Mouse (Mus musculus): ENCODE measurements around the gene Yipf6. TPM values are rescaled to one million over a fixed set of nuclear protein-coding genes. Genes with fewer than 3 reads are reported as not detected.

Gene Yipf6
- polyA plus RNA-seq (2014; fragmentation: Illumina TruSeq; extraction: RNeasy Lipid Tissue Mini Kit (QIAGEN cat#74804); ENCODE audit: insufficient read depth, low read depth, low replicate concordance) = 19.2 TPM

DNA sequence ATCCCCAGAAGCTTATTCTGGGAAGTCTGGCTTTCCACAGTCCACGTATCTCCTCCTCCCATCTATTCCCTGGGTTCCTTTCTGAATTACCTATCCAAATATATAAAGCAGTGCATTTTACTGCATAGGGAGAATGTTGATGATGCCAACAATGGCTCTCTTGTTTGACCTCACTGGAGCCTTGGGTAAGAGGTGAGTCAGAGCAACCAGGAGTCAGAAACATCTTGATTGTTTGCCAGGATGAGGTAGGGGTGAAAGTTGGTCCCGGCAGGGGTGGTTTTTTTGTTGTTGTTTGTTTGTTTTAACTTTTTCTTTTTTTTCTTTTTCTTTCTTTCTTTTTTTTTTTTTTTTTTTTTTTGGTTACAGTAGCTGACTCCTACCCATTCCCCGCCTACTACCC lies at the start of gene Yipf6:
Yipf6 (plus strand) TSS at position 216 of the 400 bp plus-strand sequence.

DNA sequence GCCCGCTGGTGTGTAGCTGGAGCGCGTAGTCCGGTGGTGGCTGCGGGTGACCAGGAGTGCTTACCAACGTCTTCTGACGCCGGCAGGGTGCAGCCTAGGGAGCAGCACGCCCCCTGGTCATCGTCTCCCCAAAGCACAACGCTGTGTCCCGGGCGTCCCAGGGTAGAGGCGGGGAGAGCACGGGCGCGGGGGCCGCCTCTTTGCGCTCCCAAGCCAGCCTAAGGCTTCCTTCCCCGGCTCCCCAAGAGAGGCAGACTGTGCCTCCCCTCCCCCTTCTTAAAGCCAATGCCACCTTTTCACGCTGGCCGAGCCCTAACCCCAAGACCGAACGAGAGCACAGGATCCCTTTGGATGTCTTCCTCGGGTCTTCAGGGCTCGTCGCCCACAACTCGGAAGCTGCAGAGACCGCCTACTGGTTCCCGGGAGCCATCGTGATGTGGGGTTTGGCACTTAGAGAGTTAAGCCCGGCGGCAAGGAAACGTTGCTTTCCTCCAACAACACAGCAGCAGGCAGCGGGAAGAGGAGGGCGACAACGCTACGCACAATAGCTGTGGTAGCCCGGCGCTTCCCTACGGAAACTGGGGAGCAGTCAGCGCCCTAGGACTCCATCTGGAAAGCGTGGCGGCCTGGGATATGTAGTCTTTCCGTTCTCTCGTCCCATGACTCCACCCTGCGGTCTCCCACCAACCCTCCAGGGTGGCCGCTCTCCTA lies 45.6 kb upstream of the Yipf6 start, which contains the start of gene Ophn1:
Ophn1 (minus strand) TSS at position 620 of the 711 bp plus-strand sequence.

Other genes starting within 250 kb of the Yipf6 start
- gene Ophn1, start 45.3 kb upstream of the Yipf6 start, polyA plus RNA-seq (2014; fragmentation: Illumina TruSeq; extraction: RNeasy Lipid Tissue Mini Kit (QIAGEN cat#74804); ENCODE audit: insufficient read depth, low read depth, low replicate concordance) = 5.2 TPM
- gene Stard8, start 66.9 kb downstream of the Yipf6 start, polyA plus RNA-seq (2014; fragmentation: Illumina TruSeq; extraction: RNeasy Lipid Tissue Mini Kit (QIAGEN cat#74804); ENCODE audit: insufficient read depth, low read depth, low replicate concordance) = 25.1 TPM
- 45.8 TPM for gene Efnb1, start 199.8 kb downstream of the Yipf6 start, polyA plus RNA-seq (2014; fragmentation: Illumina TruSeq; extraction: RNeasy Lipid Tissue Mini Kit (QIAGEN cat#74804); ENCODE audit: insufficient read depth, low read depth, low replicate concordance)

Measured in lung, adult 10 weeks (tissue).